Mouse (Mus musculus): ENCODE results near the gene Foxo1. TPM values are rescaled to one million over a fixed set of nuclear protein-coding genes. Genes with fewer than 3 reads are reported as not detected.

The Foxo1 gene
- polyA plus RNA-seq, 1 experiment from 2014 or later, result 2.1 TPM

DNA sequence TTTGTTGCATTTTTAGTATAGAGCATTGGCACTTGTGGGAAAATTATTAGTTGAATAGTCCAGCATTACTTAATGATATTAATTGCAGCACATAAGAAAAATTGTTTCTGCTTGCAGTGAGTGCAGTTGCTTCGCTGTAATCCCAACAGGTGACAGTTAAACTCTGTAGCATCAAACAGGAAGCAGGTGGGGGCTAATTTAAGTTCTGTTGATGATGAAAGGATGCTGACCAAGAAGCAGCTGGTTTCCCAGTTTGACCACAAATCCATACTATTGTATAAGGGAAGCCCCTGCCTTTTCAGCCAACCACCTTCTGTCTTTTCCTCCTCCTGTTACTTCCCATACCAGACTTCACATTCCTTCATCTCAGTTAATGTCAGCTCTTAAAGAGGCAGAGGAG lies 63.6 kb downstream of the Foxo1 start:
- no peak for DNase-seq (ENCODE audit: low spot score)
- WGBS, result 97% methylated on average over 1 of the region's 1 CpGs
- no peaks in the 10 kb centered on the region; the same call in 1 of the 2 replicates for H3K4me1 ChIP-seq

DNA sequence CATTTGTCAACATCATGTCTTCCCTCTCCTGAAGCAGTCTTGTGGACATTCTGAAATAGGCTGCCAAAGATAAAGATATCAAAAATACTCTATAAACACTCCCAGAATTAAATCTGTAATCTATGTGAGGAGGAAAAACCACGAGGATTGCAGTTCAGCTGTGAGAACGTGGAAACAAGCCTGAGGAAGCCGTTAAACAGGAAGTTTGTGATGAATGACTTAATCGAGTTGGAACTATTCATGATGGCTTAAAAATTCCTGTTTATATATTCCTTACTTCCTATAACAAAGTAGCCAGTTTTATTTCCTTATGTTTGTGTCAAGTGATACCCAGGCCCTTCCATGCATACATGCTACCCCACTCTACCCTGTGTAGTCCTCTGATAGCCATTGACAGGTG lies 70.6 kb downstream of the Foxo1 start:
- Histone ChIP-seq H3K27me3 (ENCODE audit: low read depth, poor library complexity, severe bottlenecking) (no peaks in the 10 kb centered on the region), H3K9me3 (replicated peaks) (no peaks in the 10 kb centered on the region)
- 88% methylated on average over 4 of the region's 4 CpGs for WGBS

More for the DNA sequence above, 63.6 kb downstream of the Foxo1 start:
- Histone ChIP-seq H3K27ac (replicated peaks) (no peak overlapping the region), H3K4me3 (no peak overlapping the region), H3K9me3 (replicated peaks) (no peaks in the 10 kb centered on the region), H3K36me3 (no peaks in the 10 kb centered on the region), H3K27me3 (ENCODE audit: low read depth, poor library complexity, severe bottlenecking) (no peaks in the 10 kb centered on the region)

DNA sequence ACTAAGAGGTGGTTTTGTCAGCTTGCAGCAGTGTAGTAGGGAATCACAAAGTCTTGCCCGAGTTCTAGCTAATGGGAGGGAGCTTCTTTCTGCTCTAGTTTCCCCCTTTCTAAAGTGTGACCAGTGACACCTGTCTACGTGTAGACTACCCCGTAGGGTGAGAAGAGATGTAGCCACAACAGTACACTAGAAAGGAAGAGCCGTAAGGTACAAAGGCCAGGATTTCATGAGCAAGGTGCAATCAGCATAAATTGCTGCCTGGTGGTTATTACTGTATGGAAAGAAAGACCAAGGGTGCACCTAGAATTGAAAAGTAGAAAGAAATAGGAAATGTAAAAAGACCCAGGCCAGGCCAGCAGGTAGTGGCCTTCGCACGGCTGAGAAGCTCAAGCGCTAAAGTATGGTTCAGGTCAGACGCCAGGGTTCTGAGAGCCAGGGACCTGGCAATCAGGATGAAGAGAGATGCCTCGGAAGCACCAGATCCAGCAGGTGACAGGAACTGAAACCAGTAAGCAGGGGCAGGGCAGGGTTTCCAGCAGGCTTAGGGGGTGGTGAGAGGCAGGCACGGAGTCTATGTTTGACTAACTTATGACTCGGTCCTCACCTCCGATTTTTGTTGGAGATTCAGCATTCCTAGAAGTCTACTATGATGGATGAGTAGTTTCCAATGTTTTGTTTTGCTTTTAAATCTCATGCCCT lies 72.3 kb downstream of the Foxo1 start:
- H3K36me3 ChIP-seq, result peaks cover 4% of the 10 kb centered on the region
- H3K27ac ChIP-seq (replicated peaks), result no peak overlapping the region
- DNase-seq (ENCODE audit: low spot score), result no peak
- no peaks in the 10 kb centered on the region for H3K27me3 ChIP-seq (ENCODE audit: low read depth, poor library complexity, severe bottlenecking)
- H3K4me1 ChIP-seq, result peaks cover 18% of the 10 kb centered on the region
- no peaks in the 10 kb centered on the region for H3K9me3 ChIP-seq (replicated peaks)
- 92% methylated on average over 12 of the region's 12 CpGs for WGBS
- H3K4me3 ChIP-seq, result no peak overlapping the region

More for the DNA sequence above, 70.6 kb downstream of the Foxo1 start:
- H3K27ac ChIP-seq (replicated peaks), result no peak overlapping the region
- H3K4me1 ChIP-seq, result peaks cover 18% of the 10 kb centered on the region
- no peak for DNase-seq (ENCODE audit: low spot score)
- H3K36me3 ChIP-seq, result no peaks in the 10 kb centered on the region
- H3K4me3 ChIP-seq, result no peak overlapping the region

DNA sequence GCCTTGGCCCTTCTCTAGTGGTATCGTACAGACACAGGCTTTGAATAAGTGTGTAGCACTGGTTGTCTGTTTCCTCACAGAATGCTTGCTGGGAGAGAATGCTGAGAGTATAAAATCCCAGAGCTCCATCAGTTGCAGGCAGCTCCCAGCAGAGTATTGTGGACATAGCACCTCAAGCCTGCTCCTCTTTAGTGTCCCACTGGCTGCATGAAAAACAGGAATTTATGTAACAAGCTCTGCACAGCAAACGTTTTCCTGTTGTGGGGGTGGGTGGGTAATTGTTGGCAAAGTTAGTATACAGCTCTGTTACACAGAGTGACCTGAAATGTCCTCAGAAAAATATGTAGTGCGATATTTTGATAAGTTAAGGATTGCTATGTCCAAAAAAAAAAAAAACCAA lies 74.1 kb downstream of the Foxo1 start:
- H3K4me3 ChIP-seq, result no peak overlapping the region
- no peaks in the 10 kb centered on the region for H3K9me3 ChIP-seq (replicated peaks)
- WGBS, result 69% methylated on average over 3 of the region's 3 CpGs
- H3K27me3 ChIP-seq (ENCODE audit: low read depth, poor library complexity, severe bottlenecking), result no peaks in the 10 kb centered on the region
- H3K27ac ChIP-seq (replicated peaks), result 0 out of 2 replicates have a peak overlapping the region, but pooled peaks have one; percentile 17
- peaks cover 18% of the 10 kb centered on the region for H3K4me1 ChIP-seq
- DNase-seq (ENCODE audit: low spot score), result no peak
- H3K36me3 ChIP-seq, result peaks cover 10% of the 10 kb centered on the region

DNA sequence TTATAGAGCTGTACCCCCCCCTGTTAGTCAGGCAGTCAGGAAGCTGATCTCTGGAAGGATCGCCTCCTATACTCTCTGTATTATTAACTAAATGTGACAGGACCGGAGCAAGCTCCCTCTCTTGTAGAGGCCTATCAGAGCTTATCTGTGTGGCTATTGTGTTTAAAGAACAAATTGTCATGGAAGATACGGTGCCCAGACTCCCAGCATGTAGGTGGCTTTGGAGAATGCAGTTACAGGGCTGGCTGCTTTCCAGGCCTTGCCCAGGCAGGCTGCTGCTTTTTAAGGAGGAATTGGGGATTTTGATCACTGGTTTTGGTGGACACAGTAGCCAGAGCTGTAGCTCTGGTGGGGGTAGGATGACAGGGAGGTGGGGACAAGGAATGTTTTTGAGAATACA lies 74.7 kb downstream of the Foxo1 start:
- WGBS, result 34% methylated on average over 3 of the region's 3 CpGs
- DNase-seq (ENCODE audit: low spot score), result no peak
- Histone ChIP-seq H3K4me3 (no peak overlapping the region), H3K27me3 (ENCODE audit: low read depth, poor library complexity, severe bottlenecking) (no peaks in the 10 kb centered on the region), H3K4me1 (peaks cover 18% of the 10 kb centered on the region), H3K27ac (replicated peaks) (0 out of 2 replicates have a peak overlapping the region, but pooled peaks have one; percentile 13), H3K36me3 (peaks cover 10% of the 10 kb centered on the region), H3K9me3 (replicated peaks) (no peaks in the 10 kb centered on the region)

DNA sequence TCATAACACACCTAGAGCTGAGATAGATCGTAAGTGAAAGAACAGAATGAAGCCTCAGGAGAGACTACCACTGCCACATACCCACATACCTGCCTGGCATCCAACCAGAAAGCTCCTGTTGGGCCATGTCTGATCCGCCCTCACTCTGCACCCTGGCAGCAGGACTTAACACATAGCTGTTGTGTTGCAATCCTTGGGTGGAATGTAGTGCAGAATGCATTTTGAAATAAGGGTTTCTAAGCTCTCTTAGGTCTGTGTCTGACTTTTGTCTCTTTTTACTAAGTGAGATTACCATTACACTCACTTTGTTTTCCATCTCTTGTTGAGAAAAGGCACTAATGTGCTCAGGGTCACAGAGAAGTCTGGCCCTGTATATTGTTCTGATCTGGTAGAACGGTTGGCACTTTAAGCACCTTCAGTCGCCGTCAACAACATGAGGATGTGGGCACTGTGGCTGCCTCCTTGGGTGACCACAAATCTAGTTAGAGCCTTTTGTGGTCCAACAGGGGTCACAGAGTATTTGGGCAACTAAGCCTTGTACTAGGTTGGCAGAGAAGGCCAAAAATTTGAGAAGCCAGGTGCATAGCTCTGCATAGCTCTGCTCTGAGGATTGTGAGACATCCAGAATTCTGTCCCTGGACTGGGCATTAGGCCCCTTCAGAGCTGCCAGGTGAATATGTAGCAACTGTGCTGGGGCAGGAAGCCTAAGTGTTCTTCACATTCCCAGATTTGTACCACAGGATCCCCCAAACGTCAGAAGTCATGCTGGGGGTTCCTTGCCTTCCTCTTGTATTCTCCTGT lies 75.3 kb downstream of the Foxo1 start:
- Histone ChIP-seq H3K4me3 (no peak overlapping the region), H3K36me3 (peaks cover 10% of the 10 kb centered on the region), H3K27me3 (ENCODE audit: low read depth, poor library complexity, severe bottlenecking) (no peaks in the 10 kb centered on the region), H3K27ac (replicated peaks) (0 out of 2 replicates have a peak overlapping the region, but pooled peaks have one; percentile 13), H3K4me1 (peaks cover 18% of the 10 kb centered on the region), H3K9me3 (replicated peaks) (no peaks in the 10 kb centered on the region)
- no peak for DNase-seq (ENCODE audit: low spot score)
- WGBS, result 86% methylated on average over 6 of the region's 6 CpGs

DNA sequence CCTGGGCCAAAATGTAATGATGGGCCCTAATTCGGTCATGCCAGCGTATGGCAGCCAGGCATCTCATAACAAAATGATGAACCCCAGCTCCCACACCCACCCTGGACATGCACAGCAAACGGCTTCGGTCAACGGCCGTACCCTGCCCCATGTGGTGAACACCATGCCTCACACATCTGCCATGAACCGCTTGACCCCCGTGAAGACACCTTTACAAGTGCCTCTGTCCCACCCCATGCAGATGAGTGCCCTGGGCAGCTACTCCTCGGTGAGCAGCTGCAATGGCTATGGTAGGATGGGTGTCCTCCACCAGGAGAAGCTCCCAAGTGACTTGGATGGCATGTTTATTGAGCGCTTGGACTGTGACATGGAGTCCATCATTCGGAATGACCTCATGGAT lies 77.7 kb downstream of the Foxo1 start:
- Histone ChIP-seq H3K27ac (replicated peaks) (no peak overlapping the region), H3K9me3 (replicated peaks) (no peaks in the 10 kb centered on the region), H3K36me3 (peaks cover 10% of the 10 kb centered on the region), H3K4me1 (peaks cover 18% of the 10 kb centered on the region), H3K27me3 (ENCODE audit: low read depth, poor library complexity, severe bottlenecking) (no peaks in the 10 kb centered on the region), H3K4me3 (no peak overlapping the region)
- whole genome bisulfite sequencing, result 97% methylated on average over 11 of the region's 11 CpGs
- DNase-seq (ENCODE audit: low spot score), result no peak

DNA sequence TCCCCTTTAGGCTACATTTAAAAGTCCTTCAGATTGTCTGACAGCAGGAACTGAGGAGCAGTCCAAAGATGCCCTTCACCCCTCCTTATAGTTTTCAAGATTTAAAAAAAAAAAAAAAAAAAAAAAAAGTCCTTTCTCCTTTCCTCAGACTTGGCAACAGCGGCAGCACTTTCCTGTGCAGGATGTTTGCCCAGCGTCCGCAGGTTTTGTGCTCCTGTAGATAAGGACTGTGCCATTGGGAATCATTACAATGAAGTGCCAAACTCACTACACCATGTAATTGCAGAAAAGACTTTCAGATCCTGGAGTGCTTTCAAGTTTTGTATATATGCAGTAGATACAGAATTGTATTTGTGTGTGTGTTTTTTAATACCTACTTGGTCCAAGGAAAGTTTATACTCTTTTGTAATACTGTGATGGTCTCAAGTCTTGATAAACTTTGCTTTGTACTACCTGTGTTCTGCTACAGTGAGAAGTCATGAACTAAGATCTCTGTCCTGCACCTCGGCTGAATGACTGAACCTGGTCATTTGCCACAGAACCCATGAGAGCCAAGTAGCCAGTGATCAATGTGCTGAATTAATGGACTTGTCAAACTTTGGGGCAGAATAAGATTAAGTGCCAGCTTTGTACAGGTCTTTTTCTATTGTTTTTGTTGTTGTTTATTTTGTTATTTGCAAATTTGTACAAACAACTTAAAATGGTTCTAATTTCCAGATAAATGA lies 79.0 kb downstream of the Foxo1 start:
- H3K27ac ChIP-seq (replicated peaks), result no peak overlapping the region
- WGBS, result 90% methylated on average over 4 of the region's 4 CpGs
- H3K9me3 ChIP-seq (replicated peaks), result no peaks in the 10 kb centered on the region
- H3K27me3 ChIP-seq (ENCODE audit: low read depth, poor library complexity, severe bottlenecking), result no peaks in the 10 kb centered on the region
- H3K4me3 ChIP-seq, result no peak overlapping the region
- H3K4me1 ChIP-seq, result peaks cover 12% of the 10 kb centered on the region
- peaks cover 10% of the 10 kb centered on the region for H3K36me3 ChIP-seq
- no peak for DNase-seq (ENCODE audit: low spot score)

DNA sequence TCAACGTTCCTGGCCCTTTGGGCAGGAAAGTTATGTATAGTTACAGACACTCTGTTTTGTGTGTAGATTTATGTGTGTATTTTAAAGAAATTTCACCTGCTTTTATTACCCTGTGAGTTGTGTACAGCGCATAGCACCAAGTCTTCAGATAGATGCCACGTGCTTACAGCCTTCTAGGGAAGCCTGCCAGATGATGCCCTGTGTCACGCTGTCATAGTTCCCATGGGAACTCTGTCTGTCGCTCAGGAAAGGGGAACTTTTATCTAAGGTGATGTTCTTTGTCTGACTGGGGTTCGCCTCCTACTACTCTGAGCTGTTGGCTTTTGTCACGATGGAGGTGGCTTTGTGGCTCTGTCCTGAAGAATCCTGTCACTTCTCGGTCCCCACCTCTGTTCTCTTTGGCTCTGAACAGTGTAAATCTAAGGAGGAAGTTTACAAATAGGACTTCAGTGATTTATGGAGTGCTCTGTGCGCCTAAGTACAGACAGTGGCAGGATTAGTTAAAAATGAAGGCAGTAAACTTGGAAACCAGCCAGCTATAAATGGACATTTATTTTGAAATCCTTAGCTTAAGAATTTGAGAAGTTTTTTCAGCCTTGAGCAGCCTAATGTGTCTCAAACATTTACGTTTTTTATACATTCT lies 80.0 kb downstream of the Foxo1 start:
- no peak for DNase-seq (ENCODE audit: low spot score)
- no peaks in the 10 kb centered on the region for H3K9me3 ChIP-seq (replicated peaks)
- peaks cover 2% of the 10 kb centered on the region for H3K4me1 ChIP-seq
- 76% methylated on average over 10 of the region's 10 CpGs for WGBS
- H3K36me3 ChIP-seq, result peaks cover 10% of the 10 kb centered on the region
- H3K27ac ChIP-seq (replicated peaks), result no peak overlapping the region
- no peaks in the 10 kb centered on the region for H3K27me3 ChIP-seq (ENCODE audit: low read depth, poor library complexity, severe bottlenecking)
- H3K4me3 ChIP-seq, result no peak overlapping the region

DNA sequence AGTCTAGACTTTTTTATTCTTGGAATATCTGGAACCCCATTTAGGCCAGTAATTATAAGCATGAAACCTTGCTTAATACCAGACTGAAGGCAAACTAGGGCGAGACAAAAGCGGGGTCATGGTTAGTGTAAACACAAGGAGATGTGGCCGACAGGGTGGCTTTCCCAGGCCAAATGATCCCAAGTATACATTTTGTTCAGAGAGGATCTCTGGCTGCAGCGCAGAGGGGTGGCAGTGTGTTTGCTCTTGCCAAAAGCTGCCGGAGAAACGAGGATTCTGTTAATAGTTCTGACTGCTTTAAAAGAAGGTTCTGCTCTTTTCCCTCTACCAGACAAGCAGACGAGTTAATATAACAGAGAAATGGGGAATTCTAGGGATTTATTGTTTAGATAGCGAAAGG lies 82.5 kb downstream of the Foxo1 start:
- DNase-seq (ENCODE audit: low spot score), result no peak
- H3K4me3 ChIP-seq, result no peak overlapping the region
- no peak overlapping the region for H3K27ac ChIP-seq (replicated peaks)
- no peaks in the 10 kb centered on the region for H3K4me1 ChIP-seq
- H3K36me3 ChIP-seq, result peaks cover 5% of the 10 kb centered on the region
- H3K9me3 ChIP-seq (replicated peaks), result no peaks in the 10 kb centered on the region
- H3K27me3 ChIP-seq (ENCODE audit: low read depth, poor library complexity, severe bottlenecking), result no peaks in the 10 kb centered on the region
- WGBS, result 85% methylated on average over 8 of the region's 8 CpGs

DNA sequence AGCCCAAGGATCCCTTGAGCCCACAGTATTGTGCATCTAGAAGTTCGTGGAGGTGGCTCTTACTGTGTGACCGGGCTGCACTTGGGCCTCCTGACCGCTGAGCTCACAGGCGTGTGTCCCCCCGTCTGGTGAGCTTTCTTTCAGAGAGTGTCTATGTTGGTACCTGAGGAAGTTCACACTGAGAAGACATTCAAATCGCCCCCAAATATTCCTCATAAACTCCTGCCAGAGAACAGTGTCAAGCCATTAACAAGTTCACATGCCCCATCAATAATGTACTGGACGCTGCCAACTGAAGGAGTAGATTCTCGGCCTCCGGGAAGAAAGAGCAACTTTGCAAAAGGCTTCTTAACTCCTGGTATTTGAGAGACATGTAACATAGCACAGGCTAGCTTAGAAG lies 83.8 kb downstream of the Foxo1 start:
- Histone ChIP-seq H3K36me3 (no peaks in the 10 kb centered on the region), H3K27ac (replicated peaks) (no peak overlapping the region), H3K4me1 (no peaks in the 10 kb centered on the region), H3K27me3 (ENCODE audit: low read depth, poor library complexity, severe bottlenecking) (no peaks in the 10 kb centered on the region), H3K4me3 (no peak overlapping the region), H3K9me3 (replicated peaks) (no peaks in the 10 kb centered on the region)
- DNase-seq (ENCODE audit: low spot score), result no peak
- WGBS, result 90% methylated on average over 9 of the region's 9 CpGs

DNA sequence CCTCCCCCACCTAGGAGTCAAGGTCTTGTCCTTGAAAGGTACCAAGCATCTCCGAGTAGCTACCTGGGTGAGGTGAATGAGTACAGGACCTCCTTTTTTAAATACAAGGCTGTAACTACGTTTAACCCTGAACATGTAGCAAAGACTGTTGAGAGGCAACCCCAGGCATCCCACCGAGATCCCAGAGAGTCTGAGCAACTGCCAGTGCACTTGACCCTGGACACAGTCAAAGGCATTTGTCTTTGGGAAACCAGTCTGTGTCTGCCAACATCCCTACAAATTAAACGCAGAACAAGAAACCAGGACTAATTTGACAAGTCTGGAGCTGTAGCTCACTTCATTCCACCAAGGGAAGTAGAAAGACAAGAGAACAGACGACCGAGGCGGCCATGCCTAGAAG lies 86.1 kb downstream of the Foxo1 start:
- Histone ChIP-seq H3K4me1 (no peaks in the 10 kb centered on the region), H3K36me3 (no peaks in the 10 kb centered on the region), H3K4me3 (no peak overlapping the region), H3K27me3 (ENCODE audit: low read depth, poor library complexity, severe bottlenecking) (no peaks in the 10 kb centered on the region), H3K9me3 (replicated peaks) (no peaks in the 10 kb centered on the region), H3K27ac (replicated peaks) (no peak overlapping the region)
- WGBS, result 88% methylated on average over 7 of the region's 7 CpGs
- no peak for DNase-seq (ENCODE audit: low spot score)

Data from midbrain, embryonic 10.5 days (tissue).